Mouse (Mus musculus): ENCODE measurements at regions not wholly inside any gene's neighbourhood (a gene's known extent, or its start where the extent isn't known, plus 50 kb on each side); places are given as distances from the start of the nearest gene placed in this dataset.
A peak's percentile ranks its signal among the peaks of the same experiment; 100 is the strongest.

DNA sequence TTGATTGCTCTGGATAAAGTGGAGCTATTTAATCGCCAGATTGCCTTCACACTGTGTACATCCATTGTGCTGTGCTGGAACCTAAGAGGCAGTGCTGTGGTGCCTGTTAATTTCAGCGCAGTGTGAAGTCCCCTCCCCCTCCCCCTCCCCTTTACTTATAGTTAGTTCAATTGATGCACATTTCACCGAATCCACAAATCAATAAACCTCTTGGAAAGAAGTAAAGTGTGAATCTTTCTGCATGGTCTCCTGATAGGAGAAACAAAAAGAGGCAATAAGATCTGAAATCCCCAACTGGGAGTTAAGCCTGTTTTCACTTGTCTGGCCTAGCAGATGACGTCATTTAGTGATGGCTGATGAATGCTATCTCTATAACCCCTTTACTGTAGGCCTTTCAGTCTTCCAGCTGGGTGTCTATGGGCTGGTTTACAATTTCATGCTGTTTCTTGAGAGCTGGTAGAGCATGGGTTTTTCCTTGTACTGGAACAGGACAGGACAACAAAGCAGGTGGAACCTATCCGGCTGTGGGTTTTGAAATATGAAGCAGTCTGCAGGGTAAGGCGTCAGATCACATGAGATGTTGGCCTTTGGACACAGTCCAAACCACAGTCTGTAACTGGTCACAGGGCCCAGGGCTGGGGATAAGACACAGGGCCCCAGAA, 398.0 kb upstream of the Sel1l start:
- Histone ChIP-seq H3K4me3 (ENCODE audit: low read depth, low read length) (no peak overlapping the region), H3K36me3 (ENCODE audit: control insufficient read depth, insufficient read depth, low read length) (no peaks in the 10 kb centered on the region), H3K4me1 (replicated peaks; ENCODE audit: control insufficient read depth, insufficient read depth, low read length) (no peaks in the 10 kb centered on the region), H3K4me2 (replicated peaks; ENCODE audit: low read depth, low read length) (no peak overlapping the region), H3K27ac (ENCODE audit: low read depth, low read length) (no peak overlapping the region), H3K9ac (ENCODE audit: low read depth, low read length) (no peak overlapping the region), H3K9me3 (ENCODE audit: control insufficient read depth, low read length) (no peaks in the 10 kb centered on the region), H3K27me3 (ENCODE audit: control insufficient read depth, insufficient read depth, low read length) (no peaks in the 10 kb centered on the region)
- ATAC-seq (ENCODE audit: low FRiP score): peak; percentile 81
- 50% methylated on average over 6 of the region's 6 CpGs for WGBS
- DNase-seq (ENCODE audit: low spot score): peak; percentile 21

GRCm38 (mm10) chr12:92239956-92240699, 391.2 kb upstream of the Sel1l start:
- H3K4me3 ChIP-seq (ENCODE audit: low read depth, low read length): no peak overlapping the region
- no peaks in the 10 kb centered on the region for H3K27me3 ChIP-seq (ENCODE audit: control insufficient read depth, insufficient read depth, low read length)
- no peak overlapping the region for H3K9ac ChIP-seq (ENCODE audit: low read depth, low read length)
- no peaks in the 10 kb centered on the region for H3K36me3 ChIP-seq (ENCODE audit: control insufficient read depth, insufficient read depth, low read length)
- no peaks in the 10 kb centered on the region for H3K4me1 ChIP-seq (replicated peaks; ENCODE audit: control insufficient read depth, insufficient read depth, low read length)
- ATAC-seq (ENCODE audit: low FRiP score): 0 out of 2 replicates have a peak, but pooled peaks have one; percentile 45
- H3K27ac ChIP-seq (ENCODE audit: low read depth, low read length): no peak overlapping the region
- H3K9me3 ChIP-seq (ENCODE audit: control insufficient read depth, low read length): no peaks in the 10 kb centered on the region
- WGBS: 79% methylated on average over 5 of the region's 5 CpGs
- H3K4me2 ChIP-seq (replicated peaks; ENCODE audit: low read depth, low read length): no peak overlapping the region
- no peak for DNase-seq (ENCODE audit: low spot score)

- H3K27ac ChIP-seq (ENCODE audit: low read depth, low read length): no peak overlapping the region
- H3K4me1 ChIP-seq (replicated peaks; ENCODE audit: control insufficient read depth, insufficient read depth, low read length): no peaks in the 10 kb centered on the region
- H3K9ac ChIP-seq (ENCODE audit: low read depth, low read length): no peak overlapping the region
- no peak overlapping the region for H3K4me2 ChIP-seq (replicated peaks; ENCODE audit: low read depth, low read length)
- no peaks in the 10 kb centered on the region for H3K9me3 ChIP-seq (ENCODE audit: control insufficient read depth, low read length)
- no peaks in the 10 kb centered on the region for H3K27me3 ChIP-seq (ENCODE audit: control insufficient read depth, insufficient read depth, low read length)
- no peak overlapping the region for H3K4me3 ChIP-seq (ENCODE audit: low read depth, low read length)
- ATAC-seq (ENCODE audit: low FRiP score) (no peak), DNase-seq (ENCODE audit: low spot score) (no peak)
- H3K36me3 ChIP-seq (ENCODE audit: control insufficient read depth, insufficient read depth, low read length): no peaks in the 10 kb centered on the region
- 81% methylated on average over 3 of the region's 3 CpGs for WGBS
These were observed 384.9 kb upstream of the Sel1l start for GRCm38 (mm10) chr12:92233650-92234408.

GRCm38 (mm10) chr12:92228585-92228984, 379.6 kb upstream of the Sel1l start:
- Histone ChIP-seq H3K4me2 (replicated peaks; ENCODE audit: low read depth, low read length) (no peak overlapping the region), H3K4me1 (replicated peaks; ENCODE audit: control insufficient read depth, insufficient read depth, low read length) (no peaks in the 10 kb centered on the region), H3K9ac (ENCODE audit: low read depth, low read length) (no peak overlapping the region), H3K27ac (ENCODE audit: low read depth, low read length) (no peak overlapping the region), H3K36me3 (ENCODE audit: control insufficient read depth, insufficient read depth, low read length) (no peaks in the 10 kb centered on the region), H3K9me3 (ENCODE audit: control insufficient read depth, low read length) (no peaks in the 10 kb centered on the region), H3K27me3 (ENCODE audit: control insufficient read depth, insufficient read depth, low read length) (no peaks in the 10 kb centered on the region), H3K4me3 (ENCODE audit: low read depth, low read length) (no peak overlapping the region)
- WGBS: 82% methylated on average over 4 of the region's 4 CpGs
- DNase-seq (ENCODE audit: low spot score) (no peak), ATAC-seq (ENCODE audit: low FRiP score) (no peak)

DNA sequence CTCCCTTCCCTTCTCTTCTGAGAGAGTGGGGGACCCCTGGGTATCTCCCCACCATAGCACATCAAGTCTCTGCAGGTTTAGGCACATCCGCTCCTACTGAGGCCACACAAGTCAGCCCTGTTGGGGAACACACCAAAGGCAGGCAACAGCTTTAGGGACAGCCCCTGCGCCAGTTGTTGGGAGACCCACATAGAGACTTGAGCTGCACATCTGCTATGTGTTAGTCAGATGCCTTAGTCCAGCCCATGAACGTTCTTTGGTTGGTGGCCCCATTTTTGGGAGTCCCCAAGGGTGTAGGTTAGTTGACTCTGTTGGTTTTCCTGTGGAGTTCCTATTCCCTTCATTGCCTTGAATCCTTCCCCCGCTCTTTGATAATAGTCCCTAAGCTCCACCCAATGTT, 354.4 kb upstream of the Sel1l start:
- Histone ChIP-seq H3K27ac (ENCODE audit: low read depth, low read length) (no peak overlapping the region), H3K9me3 (ENCODE audit: control insufficient read depth, low read length) (no peaks in the 10 kb centered on the region), H3K9ac (ENCODE audit: low read depth, low read length) (no peak overlapping the region), H3K27me3 (ENCODE audit: control insufficient read depth, insufficient read depth, low read length) (no peaks in the 10 kb centered on the region), H3K4me2 (replicated peaks; ENCODE audit: low read depth, low read length) (no peak overlapping the region), H3K36me3 (ENCODE audit: control insufficient read depth, insufficient read depth, low read length) (no peaks in the 10 kb centered on the region), H3K4me1 (replicated peaks; ENCODE audit: control insufficient read depth, insufficient read depth, low read length) (no peaks in the 10 kb centered on the region), H3K4me3 (ENCODE audit: low read depth, low read length) (no peak overlapping the region)
- ATAC-seq (ENCODE audit: low FRiP score): no peak
- WGBS: 95% methylated on average over 4 of the region's 4 CpGs
- DNase-seq (ENCODE audit: low spot score): no peak

DNA sequence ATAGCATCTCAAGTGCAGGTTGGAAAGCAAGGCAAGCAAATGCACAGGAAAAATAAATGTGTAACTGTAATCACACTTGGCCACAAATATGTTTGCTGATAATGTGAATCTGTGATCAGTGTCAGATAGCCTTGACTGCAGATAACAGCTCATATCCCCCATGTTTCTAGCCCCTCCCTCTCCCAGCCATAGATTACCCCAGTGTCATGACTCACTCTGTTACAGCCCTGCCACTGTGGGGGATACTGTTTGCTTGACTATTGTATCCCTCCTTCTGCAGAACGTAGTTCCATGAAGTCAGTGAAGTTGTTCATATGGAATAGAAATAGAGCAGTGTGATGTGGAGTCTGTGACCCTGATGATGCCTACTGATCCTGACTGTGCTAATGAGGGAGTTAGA, 351.6 kb upstream of the Sel1l start:
- H3K27ac ChIP-seq (ENCODE audit: low read depth, low read length): no peak overlapping the region
- H3K4me3 ChIP-seq (ENCODE audit: low read depth, low read length): no peak overlapping the region
- WGBS: 77% methylated on average over 1 of the region's 1 CpGs
- H3K27me3 ChIP-seq (ENCODE audit: control insufficient read depth, insufficient read depth, low read length): no peaks in the 10 kb centered on the region
- H3K4me1 ChIP-seq (replicated peaks; ENCODE audit: control insufficient read depth, insufficient read depth, low read length): no peaks in the 10 kb centered on the region
- no peak overlapping the region for H3K9ac ChIP-seq (ENCODE audit: low read depth, low read length)
- ATAC-seq (ENCODE audit: low FRiP score) (no peak), DNase-seq (ENCODE audit: low spot score) (no peak)
- no peaks in the 10 kb centered on the region for H3K9me3 ChIP-seq (ENCODE audit: control insufficient read depth, low read length)
- no peak overlapping the region for H3K4me2 ChIP-seq (replicated peaks; ENCODE audit: low read depth, low read length)
- H3K36me3 ChIP-seq (ENCODE audit: control insufficient read depth, insufficient read depth, low read length): no peaks in the 10 kb centered on the region

DNA sequence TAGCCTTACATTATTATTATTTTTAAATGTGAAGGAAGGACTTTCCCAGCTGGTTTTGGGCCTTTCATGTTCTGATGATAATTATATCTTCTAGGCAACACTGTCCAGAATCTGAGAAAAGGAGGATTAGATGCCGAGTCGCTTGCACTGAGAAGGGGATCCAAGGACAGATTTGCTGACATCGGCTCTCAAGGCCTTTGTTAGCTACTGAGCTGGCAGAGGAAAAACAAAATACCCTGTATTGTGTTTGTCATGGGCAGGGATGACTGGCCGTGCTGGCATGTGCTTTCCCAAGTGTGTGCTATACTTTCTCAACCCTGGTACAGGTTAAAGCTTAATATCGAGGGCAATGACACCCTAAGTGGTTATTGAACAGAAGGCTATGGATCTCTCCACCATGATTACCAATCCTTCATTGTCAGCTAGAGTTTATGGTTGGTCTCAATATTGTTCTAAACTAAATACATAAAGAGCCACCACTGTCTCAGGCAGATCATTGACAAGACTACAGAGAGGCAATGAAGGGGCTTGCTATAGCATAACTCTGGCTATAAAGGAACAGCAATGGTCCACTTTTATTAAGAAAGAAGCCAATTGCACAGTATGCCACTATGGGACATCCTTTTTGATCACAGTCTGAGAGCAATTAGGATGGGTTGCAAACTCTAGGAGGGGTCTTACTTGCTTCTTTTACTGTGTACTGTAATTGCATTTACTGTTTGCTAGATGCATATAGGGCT, 350.0 kb upstream of the Sel1l start:
- Histone ChIP-seq H3K27ac (ENCODE audit: low read depth, low read length) (no peak overlapping the region), H3K9ac (ENCODE audit: low read depth, low read length) (no peak overlapping the region), H3K27me3 (ENCODE audit: control insufficient read depth, insufficient read depth, low read length) (no peaks in the 10 kb centered on the region), H3K4me2 (replicated peaks; ENCODE audit: low read depth, low read length) (no peak overlapping the region), H3K4me3 (ENCODE audit: low read depth, low read length) (no peak overlapping the region), H3K9me3 (ENCODE audit: control insufficient read depth, low read length) (no peaks in the 10 kb centered on the region), H3K36me3 (ENCODE audit: control insufficient read depth, insufficient read depth, low read length) (no peaks in the 10 kb centered on the region), H3K4me1 (replicated peaks; ENCODE audit: control insufficient read depth, insufficient read depth, low read length) (no peaks in the 10 kb centered on the region)
- DNase-seq (ENCODE audit: low spot score) (no peak), ATAC-seq (ENCODE audit: low FRiP score) (no peak)
- 86% methylated on average over 5 of the region's 5 CpGs for WGBS

DNA sequence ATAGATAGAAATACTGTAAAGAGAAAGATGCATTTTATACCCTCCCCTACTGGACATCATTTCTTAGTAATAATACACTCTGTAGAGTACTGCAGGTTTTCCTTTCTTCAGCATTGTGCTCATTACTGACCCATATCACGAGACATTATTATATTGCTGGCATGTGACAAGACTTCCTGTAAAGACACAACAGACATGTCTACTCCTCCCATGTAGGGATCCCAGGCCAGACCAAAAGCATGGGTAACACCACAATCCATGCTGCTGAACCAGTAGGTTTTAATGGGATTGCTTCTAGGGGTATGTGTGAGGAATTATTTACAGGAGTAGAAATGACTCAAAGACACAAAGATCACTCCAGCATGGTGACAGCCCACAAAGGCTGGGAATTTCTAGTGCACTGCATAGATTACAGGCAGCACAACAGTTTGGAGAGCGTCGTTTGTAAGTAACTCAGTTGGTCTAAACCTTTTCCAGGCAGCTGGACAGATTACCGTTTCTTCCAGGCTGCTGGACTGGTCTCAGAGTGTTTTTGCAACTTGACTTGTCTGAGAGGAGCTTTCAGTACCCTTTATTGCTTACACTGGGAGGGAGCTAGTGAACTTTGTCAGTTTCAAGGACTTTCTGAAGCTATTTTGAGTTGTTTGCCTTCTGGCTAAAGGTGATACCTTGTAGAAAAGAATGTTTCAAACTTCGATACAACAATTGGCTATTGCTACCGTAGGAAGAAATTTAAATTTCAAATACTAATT, 345.2 kb upstream of the Sel1l start:
- ATAC-seq (ENCODE audit: low FRiP score): no peak
- Histone ChIP-seq H3K27ac (ENCODE audit: low read depth, low read length) (no peak overlapping the region), H3K27me3 (ENCODE audit: control insufficient read depth, insufficient read depth, low read length) (no peaks in the 10 kb centered on the region), H3K4me2 (replicated peaks; ENCODE audit: low read depth, low read length) (no peak overlapping the region), H3K4me3 (ENCODE audit: low read depth, low read length) (no peak overlapping the region), H3K9me3 (ENCODE audit: control insufficient read depth, low read length) (no peaks in the 10 kb centered on the region), H3K36me3 (ENCODE audit: control insufficient read depth, insufficient read depth, low read length) (no peaks in the 10 kb centered on the region), H3K9ac (ENCODE audit: low read depth, low read length) (no peak overlapping the region), H3K4me1 (replicated peaks; ENCODE audit: control insufficient read depth, insufficient read depth, low read length) (no peaks in the 10 kb centered on the region)
- no peak for DNase-seq (ENCODE audit: low spot score)
- 90% methylated on average over 6 of the region's 6 CpGs for WGBS

Measured in hindbrain, embryonic 11.5 days (tissue).